Mouse (Mus musculus): Measurements from ENCODE around the gene Pald1. TPM values are rescaled to one million over a fixed set of nuclear protein-coding genes. Genes with fewer than 3 reads are reported as not detected.
A peak's percentile ranks its signal among the peaks of the same experiment; 100 is the strongest.

Gene Pald1
- polyA plus RNA-seq, 1 experiment = 36.0 TPM

DNA sequence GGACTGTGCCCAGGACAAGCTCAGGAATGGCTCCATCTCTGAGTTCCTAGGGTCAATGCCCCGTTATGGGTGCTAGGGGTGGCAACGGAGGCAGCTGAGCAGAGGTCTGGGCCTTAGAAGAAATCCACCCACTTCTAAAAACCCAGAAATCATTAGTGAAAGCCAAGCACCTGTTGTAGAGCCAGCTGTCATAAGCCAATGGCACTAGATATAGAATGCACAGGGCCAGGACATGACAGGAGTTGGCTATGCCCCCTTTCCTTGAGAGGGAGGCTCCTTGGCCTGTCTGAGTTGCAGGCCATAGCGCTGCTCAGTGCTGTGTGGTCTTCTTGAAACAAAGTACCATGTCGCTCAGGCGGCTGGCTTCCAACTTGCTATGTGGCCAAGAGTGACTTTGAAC, 17.1 kb upstream of the Pald1 start:
- no peak overlapping the region for H3K27ac ChIP-seq (ENCODE audit: insufficient read depth, low read length)
- TF ChIP-seq CTCF (IDR thresholded peaks at IDR 0.05; ENCODE audit: low read depth, low read length) (no peak), EP300 (IDR thresholded peaks at IDR 0.05; ENCODE audit: insufficient read depth, low read depth, low read length) (no peak), POLR2A (IDR thresholded peaks at IDR 0.05; ENCODE audit: insufficient read depth, low read length) (no peak)
- no peaks in the 10 kb centered on the region for H3K4me1 ChIP-seq (ENCODE audit: control insufficient read depth, insufficient read depth, low read length)
- H3K4me3 ChIP-seq (ENCODE audit: low read depth, low read length) = no peak overlapping the region
- H3K9ac ChIP-seq (ENCODE audit: low read depth, poor library complexity, severe bottlenecking) = no peak overlapping the region
- no peaks in the 10 kb centered on the region for H3K9me3 ChIP-seq (replicated peaks; ENCODE audit: control insufficient read depth, insufficient read depth, low read length, poor library complexity, severe bottlenecking)
- no peaks in the 10 kb centered on the region for H3K36me3 ChIP-seq (ENCODE audit: control insufficient read depth, insufficient read depth, low read length, poor library complexity, severe bottlenecking)
- H3K27me3 ChIP-seq (ENCODE audit: control insufficient read depth, insufficient read depth, low read length, poor library complexity, severe bottlenecking) = no peaks in the 10 kb centered on the region

GRCm38 (mm10) chr10:61399156-61399734, 15.9 kb upstream of the Pald1 start:
- no peak overlapping the region for H3K9ac ChIP-seq (ENCODE audit: low read depth, poor library complexity, severe bottlenecking)
- no peaks in the 10 kb centered on the region for H3K9me3 ChIP-seq (replicated peaks; ENCODE audit: control insufficient read depth, insufficient read depth, low read length, poor library complexity, severe bottlenecking)
- H3K36me3 ChIP-seq (ENCODE audit: control insufficient read depth, insufficient read depth, low read length, poor library complexity, severe bottlenecking) = no peaks in the 10 kb centered on the region
- no peak overlapping the region for H3K4me3 ChIP-seq (ENCODE audit: low read depth, low read length)
- peak; percentile 97 for TF ChIP-seq CTCF (IDR thresholded peaks at IDR 0.05; ENCODE audit: low read depth, low read length)
- 0 out of 2 replicates have a peak, but pooled peaks have one; percentile 26 for TF ChIP-seq EP300 (IDR thresholded peaks at IDR 0.05; ENCODE audit: insufficient read depth, low read depth, low read length)
- no peak for TF ChIP-seq POLR2A (IDR thresholded peaks at IDR 0.05; ENCODE audit: insufficient read depth, low read length)
- H3K27me3 ChIP-seq (ENCODE audit: control insufficient read depth, insufficient read depth, low read length, poor library complexity, severe bottlenecking) = no peaks in the 10 kb centered on the region
- no peaks in the 10 kb centered on the region for H3K4me1 ChIP-seq (ENCODE audit: control insufficient read depth, insufficient read depth, low read length)
- no peak overlapping the region for H3K27ac ChIP-seq (ENCODE audit: insufficient read depth, low read length)

DNA sequence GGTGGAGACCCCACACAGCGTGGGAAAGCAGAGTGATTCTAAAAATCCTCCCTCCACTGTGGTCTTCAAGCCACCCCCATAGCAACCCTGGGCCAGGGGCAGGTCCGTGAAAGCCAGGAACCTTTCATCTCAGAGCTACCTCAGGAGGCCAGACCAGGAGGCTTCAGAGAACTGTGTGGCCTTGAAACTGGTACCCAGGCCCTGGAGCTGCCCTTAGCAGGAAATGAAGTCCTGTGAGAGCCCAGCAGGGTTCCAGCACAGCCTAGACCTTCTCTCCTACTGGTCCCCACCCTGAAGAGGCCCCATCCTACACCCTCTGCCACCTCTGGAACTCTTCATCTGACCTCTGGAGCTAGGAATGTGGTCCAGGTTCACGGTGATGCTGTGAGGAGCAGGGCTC, 14.8 kb upstream of the Pald1 start:
- Histone ChIP-seq H3K36me3 (ENCODE audit: control insufficient read depth, insufficient read depth, low read length, poor library complexity, severe bottlenecking) (no peaks in the 10 kb centered on the region), H3K4me3 (ENCODE audit: low read depth, low read length) (no peak overlapping the region), H3K9me3 (replicated peaks; ENCODE audit: control insufficient read depth, insufficient read depth, low read length, poor library complexity, severe bottlenecking) (no peaks in the 10 kb centered on the region), H3K4me1 (ENCODE audit: control insufficient read depth, insufficient read depth, low read length) (no peaks in the 10 kb centered on the region), H3K27me3 (ENCODE audit: control insufficient read depth, insufficient read depth, low read length, poor library complexity, severe bottlenecking) (no peaks in the 10 kb centered on the region), H3K9ac (ENCODE audit: low read depth, poor library complexity, severe bottlenecking) (no peak overlapping the region), H3K27ac (ENCODE audit: insufficient read depth, low read length) (no peak overlapping the region)
- no peak for TF ChIP-seq CTCF (IDR thresholded peaks at IDR 0.05; ENCODE audit: low read depth, low read length)
- no peak for TF ChIP-seq EP300 (IDR thresholded peaks at IDR 0.05; ENCODE audit: insufficient read depth, low read depth, low read length)
- no peak for TF ChIP-seq POLR2A (IDR thresholded peaks at IDR 0.05; ENCODE audit: insufficient read depth, low read length)

GRCm38 (mm10) chr10:61394476-61395136, 11.3 kb upstream of the Pald1 start:
- Histone ChIP-seq H3K4me1 (ENCODE audit: control insufficient read depth, insufficient read depth, low read length) (no peaks in the 10 kb centered on the region), H3K9ac (ENCODE audit: low read depth, poor library complexity, severe bottlenecking) (no peak overlapping the region), H3K4me3 (ENCODE audit: low read depth, low read length) (0 out of 2 replicates have a peak overlapping the region, but pooled peaks have one; percentile 14), H3K27ac (ENCODE audit: insufficient read depth, low read length) (no peak overlapping the region), H3K27me3 (ENCODE audit: control insufficient read depth, insufficient read depth, low read length, poor library complexity, severe bottlenecking) (no peaks in the 10 kb centered on the region), H3K36me3 (ENCODE audit: control insufficient read depth, insufficient read depth, low read length, poor library complexity, severe bottlenecking) (no peaks in the 10 kb centered on the region), H3K9me3 (replicated peaks; ENCODE audit: control insufficient read depth, insufficient read depth, low read length, poor library complexity, severe bottlenecking) (no peaks in the 10 kb centered on the region)
- TF ChIP-seq EP300 (IDR thresholded peaks at IDR 0.05; ENCODE audit: insufficient read depth, low read depth, low read length) (peak; percentile 87; the same call in 1 of the 2 replicates), CTCF (IDR thresholded peaks at IDR 0.05; ENCODE audit: low read depth, low read length) (no peak), POLR2A (IDR thresholded peaks at IDR 0.05; ENCODE audit: insufficient read depth, low read length) (no peak)

- H3K9ac ChIP-seq (ENCODE audit: low read depth, poor library complexity, severe bottlenecking) = no peak overlapping the region
- no peaks in the 10 kb centered on the region for H3K36me3 ChIP-seq (ENCODE audit: control insufficient read depth, insufficient read depth, low read length, poor library complexity, severe bottlenecking)
- no peaks in the 10 kb centered on the region for H3K4me1 ChIP-seq (ENCODE audit: control insufficient read depth, insufficient read depth, low read length)
- no peaks in the 10 kb centered on the region for H3K9me3 ChIP-seq (replicated peaks; ENCODE audit: control insufficient read depth, insufficient read depth, low read length, poor library complexity, severe bottlenecking)
- no peak overlapping the region for H3K27ac ChIP-seq (ENCODE audit: insufficient read depth, low read length)
- H3K4me3 ChIP-seq (ENCODE audit: low read depth, low read length) = no peak overlapping the region
- TF ChIP-seq EP300 (IDR thresholded peaks at IDR 0.05; ENCODE audit: insufficient read depth, low read depth, low read length) (no peak), CTCF (IDR thresholded peaks at IDR 0.05; ENCODE audit: low read depth, low read length) (no peak), POLR2A (IDR thresholded peaks at IDR 0.05; ENCODE audit: insufficient read depth, low read length) (no peak)
- no peaks in the 10 kb centered on the region for H3K27me3 ChIP-seq (ENCODE audit: control insufficient read depth, insufficient read depth, low read length, poor library complexity, severe bottlenecking)
Observed at GRCm38 (mm10) chr10:61392584-61392983, 9.3 kb upstream of the Pald1 start.

GRCm38 (mm10) chr10:61390148-61390547, 6.8 kb upstream of the Pald1 start:
- no peak overlapping the region for H3K4me3 ChIP-seq (ENCODE audit: low read depth, low read length)
- no peaks in the 10 kb centered on the region for H3K9me3 ChIP-seq (replicated peaks; ENCODE audit: control insufficient read depth, insufficient read depth, low read length, poor library complexity, severe bottlenecking)
- TF ChIP-seq CTCF (IDR thresholded peaks at IDR 0.05; ENCODE audit: low read depth, low read length) (no peak), EP300 (IDR thresholded peaks at IDR 0.05; ENCODE audit: insufficient read depth, low read depth, low read length) (no peak), POLR2A (IDR thresholded peaks at IDR 0.05; ENCODE audit: insufficient read depth, low read length) (no peak)
- no peak overlapping the region for H3K27ac ChIP-seq (ENCODE audit: insufficient read depth, low read length)
- H3K36me3 ChIP-seq (ENCODE audit: control insufficient read depth, insufficient read depth, low read length, poor library complexity, severe bottlenecking) = no peaks in the 10 kb centered on the region
- no peak overlapping the region for H3K9ac ChIP-seq (ENCODE audit: low read depth, poor library complexity, severe bottlenecking)
- H3K27me3 ChIP-seq (ENCODE audit: control insufficient read depth, insufficient read depth, low read length, poor library complexity, severe bottlenecking) = no peaks in the 10 kb centered on the region
- H3K4me1 ChIP-seq (ENCODE audit: control insufficient read depth, insufficient read depth, low read length) = no peaks in the 10 kb centered on the region

Data from ES-Bruce4 (cell line).